Mouse (Mus musculus) megakaryocyte-erythroid progenitor cell, adult 5-6 weeks (primary cell): ENCODE data around the gene 1300017J02Rik. TPM values are rescaled to one million over a fixed set of nuclear protein-coding genes. Genes with fewer than 3 reads are reported as not detected.

Experiments used
- ATAC-seq: replicated peaks from 2 replicates; pipeline ENCODE4 v1.8.0; 2016; ENCODE audit warnings: mild to moderate bottlenecking, inconsistent platforms; ENCODE audit not compliant: severe bottlenecking, poor library complexity, low FRiP score, low TSS enrichment
- total RNA-seq, 2 experiments: library from RNA; stranded (forward) in 1 of 2; stranded (reverse) in 1 of 2; fragments of 200-1000, 215-1000 nt in 1 of 2; fragments of >200 nt in 1 of 2; fragmentation: Nextera tagmentation in 1 of 2; gene quantifications; 2 replicates each; pipeline ENCODE4 v1.2.3; 2014 to 2017

The 1300017J02Rik gene
- total RNA-seq, 2 experiments from 2014 or later: 7.2 to 14.7 TPM

- no peak for ATAC-seq
These were observed 77.1 kb downstream of the 1300017J02Rik start for GRCm38 (mm10) chr9:103227760-103228159.

DNA sequence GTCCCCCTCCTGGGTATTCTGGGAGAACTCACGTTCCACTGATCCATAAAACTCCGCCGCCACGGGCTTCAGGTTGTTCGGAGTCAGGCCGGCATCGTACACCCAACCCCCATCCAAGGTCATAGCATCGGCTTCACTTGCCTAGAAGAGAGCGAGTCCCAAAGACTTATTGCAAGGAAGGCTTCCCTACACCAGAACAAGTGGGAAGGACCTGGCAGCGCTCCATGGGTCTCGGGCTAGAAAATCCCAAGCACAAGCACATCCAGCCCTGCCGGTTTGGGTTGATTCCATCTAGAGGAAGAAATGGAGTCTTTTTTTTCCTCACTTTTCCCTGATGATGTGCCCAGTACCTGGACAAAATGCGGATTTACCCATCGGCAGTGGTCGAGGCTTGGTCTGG, 78.1 kb downstream of the 1300017J02Rik start:
- no peak for ATAC-seq

GRCm38 (mm10) chr9:103225464-103225863, 79.4 kb downstream of the 1300017J02Rik start:
- peak; percentile 87 for ATAC-seq

DNA sequence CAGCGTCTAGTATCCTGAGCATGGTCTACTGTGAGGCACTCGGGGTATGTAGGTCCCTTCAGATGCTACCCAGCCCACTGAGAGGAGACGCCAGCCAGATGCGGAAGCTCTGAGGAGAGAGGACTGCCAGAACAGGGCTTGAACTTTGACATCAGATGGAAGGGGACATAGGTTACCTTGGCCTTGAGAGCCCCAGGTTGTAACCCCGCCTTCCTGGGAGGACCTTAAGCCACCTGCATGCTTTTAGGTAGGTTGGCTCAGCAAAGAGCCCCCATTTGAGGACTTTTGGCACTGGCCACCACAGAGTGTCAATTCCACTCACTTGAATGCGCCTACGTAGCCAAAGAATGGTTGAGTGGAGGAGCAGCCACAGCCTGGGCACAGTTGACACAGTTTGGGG, 80.2 kb downstream of the 1300017J02Rik start:
- no peak for ATAC-seq

- no peak for ATAC-seq
These were observed 90.6 kb downstream of the 1300017J02Rik start for GRCm38 (mm10) chr9:103214281-103214680.

- no peak for ATAC-seq
These were observed 91.3 kb downstream of the 1300017J02Rik start for GRCm38 (mm10) chr9:103213631-103214030.

- ATAC-seq: no peak
These were observed 92.0 kb downstream of the 1300017J02Rik start for GRCm38 (mm10) chr9:103212654-103213420.

DNA sequence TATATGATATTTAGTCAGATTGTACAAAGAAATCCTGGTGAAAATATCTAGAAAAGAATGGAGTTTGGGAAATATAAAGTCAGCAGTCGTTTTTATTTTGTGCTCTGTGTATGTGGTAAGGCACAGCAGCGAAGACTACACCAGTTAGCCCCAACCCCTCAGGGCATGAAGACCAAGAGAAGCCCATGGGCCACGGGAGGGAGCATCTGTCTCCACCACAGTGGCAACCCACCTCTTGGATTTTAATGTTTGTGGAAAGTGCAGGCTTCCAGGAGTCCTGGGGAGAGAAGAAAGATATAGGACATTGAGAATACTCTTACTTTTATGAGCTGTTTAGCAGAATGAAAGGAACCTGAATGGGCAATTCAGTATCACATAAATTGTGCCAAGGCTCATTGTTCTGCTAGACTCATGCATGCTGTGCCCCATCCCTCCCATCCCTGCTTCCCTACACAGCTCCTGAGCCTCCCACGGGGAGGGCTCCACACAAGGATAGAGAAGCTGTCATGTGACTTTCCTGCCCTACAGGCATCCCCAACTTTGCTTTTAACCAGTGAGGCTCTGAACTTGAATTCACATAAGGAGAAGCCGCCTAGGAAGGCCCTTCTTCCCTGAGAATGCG, 96.0 kb downstream of the 1300017J02Rik start:
- no peak for ATAC-seq

- ATAC-seq: peak; percentile 98
These were observed 97.0 kb downstream of the 1300017J02Rik start for GRCm38 (mm10) chr9:103207846-103208245.

- no peak for ATAC-seq
These were observed 99.1 kb downstream of the 1300017J02Rik start for GRCm38 (mm10) chr9:103205786-103206185.

- ATAC-seq: peak; percentile 99
These were observed 103.2 kb downstream of the 1300017J02Rik start, which contains the start of gene Srprb for GRCm38 (mm10) chr9:103201561-103202260. Gene Srprb (minus strand): TSS chr9:103202137.

Other genes starting within 250 kb of the 1300017J02Rik start
- 1.1 and 1.8 TPM in 2 replicates for gene Rab6b, start 193.3 kb downstream of the 1300017J02Rik start, total RNA-seq (2014; fragmentation: Nextera tagmentation)
- 0.30 and 0.38 TPM in 2 replicates for gene Rab6b, start 193.3 kb downstream of the 1300017J02Rik start, total RNA-seq (2017)
- 22.4 and 25.2 TPM in 2 replicates for gene Srprb, start 102.9 kb downstream of the 1300017J02Rik start, total RNA-seq (2014; fragmentation: Nextera tagmentation)
- 16.1 and 20.9 TPM in 2 replicates for gene Srprb, start 102.9 kb downstream of the 1300017J02Rik start, total RNA-seq (2017)
- not detected in 2 replicates for gene Gm20425, start 74.8 kb downstream of the 1300017J02Rik start, total RNA-seq (2014; fragmentation: Nextera tagmentation)
- not detected in 2 replicates for gene Gm20425, start 74.8 kb downstream of the 1300017J02Rik start, total RNA-seq (2017)
- 3.1 TPM in 1 of 2 replicates, not detected in the other for gene Trf, start 74.6 kb downstream of the 1300017J02Rik start, total RNA-seq (2014; fragmentation: Nextera tagmentation)
- gene Trf, start 74.6 kb downstream of the 1300017J02Rik start, total RNA-seq (2017): 4.0 and 4.1 TPM in 2 replicates
- 141 and 224 TPM in 2 replicates for gene Topbp1, start 133 bp upstream of the 1300017J02Rik start, total RNA-seq (2014; fragmentation: Nextera tagmentation)
- gene Topbp1, start 133 bp upstream of the 1300017J02Rik start, total RNA-seq (2017): 229 and 238 TPM in 2 replicates
- gene Cdv3, start 60.8 kb upstream of the 1300017J02Rik start, total RNA-seq (2014; fragmentation: Nextera tagmentation): 143 and 145 TPM in 2 replicates
- 243 and 255 TPM in 2 replicates for gene Cdv3, start 60.8 kb upstream of the 1300017J02Rik start, total RNA-seq (2017)
- gene Bfsp2, start 175.3 kb upstream of the 1300017J02Rik start, total RNA-seq (2014; fragmentation: Nextera tagmentation): 1.2 and 22.3 TPM in 2 replicates
- gene Bfsp2, start 175.3 kb upstream of the 1300017J02Rik start, total RNA-seq (2017): 1.2 and 3.9 TPM in 2 replicates